ENCODE assay signal across 26 mouse cellular contexts in genomic region chr4:44891344-44891743, GRCm38 (mm10).
"Had no signal": no experiment of that assay in that cellular context is flagged by ENCODE, and none has a peak within 500 bp of the region (broad histone marks: within the 10 kb centered on the region; RNA-seq: fewer than 3 reads in every experiment).

No protein-coding gene starts in this region.

- H3K4me2 ChIP-seq: heart, embryonic 12.5 days; hindbrain, embryonic 12.5 days; hindbrain, embryonic 14.5 days; intestine, embryonic 15.5 days; kidney, embryonic 15.5 days; limb, embryonic 13.5 days; limb, embryonic 15.5 days had no signal

- DNase-seq: gastrocnemius, adult 2 months; gastrocnemius, postnatal 10 days; gastrocnemius, postnatal 25 days; heart, adult 18-20 months; heart, postnatal 10 days; heart, postnatal 4 days; kidney, adult 18-20 months; kidney, adult 9 months; kidney, postnatal 10 days; kidney, postnatal 25 days; kidney, postnatal 4 days; layer of hippocampus, postnatal 36 days; left cerebral cortex, postnatal 4 days had no signal

- ATAC-seq: hindbrain, embryonic 16.5 days; inflammation-experienced regulatory T-cells, adult 6 months; intestine, embryonic 15.5 days; intestine, postnatal 0 days had no signal

- H3K9ac ChIP-seq: heart, embryonic 12.5 days; hindbrain, embryonic 12.5 days; hindbrain, embryonic 14.5 days; intestine, embryonic 15.5 days; kidney, embryonic 15.5 days; limb, embryonic 13.5 days; limb, embryonic 15.5 days had no signal

- H3K4me1 ChIP-seq: heart, embryonic 10.5 days; heart, embryonic 12.5 days; hindbrain, embryonic 10.5 days; hindbrain, embryonic 12.5 days; intestine, embryonic 15.5 days; kidney, embryonic 15.5 days; limb, embryonic 13.5 days; limb, embryonic 15.5 days had no signal

- H3K36me3 ChIP-seq: intestine, embryonic 15.5 days had no signal

- H3K9me3 ChIP-seq: heart, embryonic 10.5 days; heart, embryonic 12.5 days; hindbrain, embryonic 10.5 days; hindbrain, embryonic 12.5 days; intestine, embryonic 15.5 days; kidney, embryonic 15.5 days; limb, embryonic 13.5 days; limb, embryonic 15.5 days had no signal

- H3K4me3 ChIP-seq: gastrocnemius, adult 2 months; heart, embryonic 10.5 days; heart, embryonic 12.5 days; hindbrain, embryonic 10.5 days; hindbrain, embryonic 12.5 days; intestine, embryonic 15.5 days; kidney, embryonic 15.5 days; layer of hippocampus, adult 2 months; limb, embryonic 13.5 days; limb, embryonic 15.5 days had no signal

- H3K27me3 ChIP-seq: heart, embryonic 12.5 days; hindbrain, embryonic 12.5 days; intestine, embryonic 15.5 days; kidney, embryonic 15.5 days; limb, embryonic 13.5 days; limb, embryonic 15.5 days had no signal

- H3K27ac ChIP-seq: gastrocnemius, adult 2 months; heart, embryonic 10.5 days; hindbrain, embryonic 10.5 days; hindbrain, embryonic 12.5 days; hindbrain, embryonic 14.5 days; intestine, embryonic 15.5 days; kidney, embryonic 15.5 days; layer of hippocampus, adult 2 months; limb, embryonic 13.5 days; limb, embryonic 15.5 days had no signal
